Mouse (Mus musculus) liver, embryonic 12.5 days (tissue): ENCODE data around the gene 6030468B19Rik. TPM values are rescaled to one million over a fixed set of nuclear protein-coding genes. Genes with fewer than 3 reads are reported as not detected.

Experiments used
- ATAC-seq: fragments of 200-750 bp; cut with Nextera tagmentation; 2 replicates; pipeline ENCODE4 v1.8.0; 2017; ENCODE audit warnings: moderate number of reproducible peaks, mild to moderate bottlenecking, moderate library complexity
- H3K27ac ChIP-seq: fragments of 300-500 bp; sonication (generic); 2 replicates; pipeline ENCODE4 v1.5.1; 2016; ENCODE audit warnings: mild to moderate bottlenecking
- H3K27me3 ChIP-seq: fragments of 300-500 bp; sonication (generic); replicated peaks from 2 replicates; pipeline ENCODE4 v1.6.1; 2016; ENCODE audit warnings: mild to moderate bottlenecking, moderate library complexity
- H3K36me3 ChIP-seq: fragments of 300-500 bp; sonication (generic); 2 replicates; pipeline ENCODE4 v1.6.1; 2016; ENCODE audit warnings: mild to moderate bottlenecking, moderate library complexity
- H3K4me1 ChIP-seq: fragments of 300-500 bp; sonication (generic); 2 replicates; pipeline ENCODE4 v1.6.1; 2016
- H3K4me2 ChIP-seq: fragments of 300-500 bp; sonication (generic); 2 replicates; pipeline ENCODE4 v1.6.1; 2016; ENCODE audit warnings: mild to moderate bottlenecking, moderate library complexity
- H3K4me3 ChIP-seq: fragments of 300-500 bp; sonication (generic); 2 replicates; pipeline ENCODE4 v1.5.1; 2016; ENCODE audit warnings: mild to moderate bottlenecking, moderate library complexity
- H3K9ac ChIP-seq: fragments of 300-500 bp; sonication (generic); 2 replicates; pipeline ENCODE4 v1.6.1; 2016; ENCODE audit warnings: mild to moderate bottlenecking, moderate library complexity
- H3K9me3 ChIP-seq: fragments of 300-500 bp; sonication (generic); replicated peaks from 2 replicates; pipeline ENCODE4 v1.6.1; 2016; ENCODE audit warnings: mild to moderate bottlenecking, moderate library complexity
- WGBS: fragments of 180-500 bp; shearing (Covaris S2); methylation state at CpG from one replicate; pipeline ENCODE4 v1.1.7; 2016; ENCODE audit not compliant: insufficient replicate concordance; 5-methylcytosine and 5-hydroxymethylcytosine counted together
- polyA plus RNA-seq: library from polyadenylated mRNA; unstranded; fragments of >200 nt; fragmentation: Nextera tagmentation; extraction: Ambion mirVana; gene quantifications from 2 replicates; pipeline ENCODE4 v1.2.1, GENCODE M21; 2016

Gene 6030468B19Rik
- 97.6 and 97.7 TPM in 2 replicates for polyA plus RNA-seq

DNA sequence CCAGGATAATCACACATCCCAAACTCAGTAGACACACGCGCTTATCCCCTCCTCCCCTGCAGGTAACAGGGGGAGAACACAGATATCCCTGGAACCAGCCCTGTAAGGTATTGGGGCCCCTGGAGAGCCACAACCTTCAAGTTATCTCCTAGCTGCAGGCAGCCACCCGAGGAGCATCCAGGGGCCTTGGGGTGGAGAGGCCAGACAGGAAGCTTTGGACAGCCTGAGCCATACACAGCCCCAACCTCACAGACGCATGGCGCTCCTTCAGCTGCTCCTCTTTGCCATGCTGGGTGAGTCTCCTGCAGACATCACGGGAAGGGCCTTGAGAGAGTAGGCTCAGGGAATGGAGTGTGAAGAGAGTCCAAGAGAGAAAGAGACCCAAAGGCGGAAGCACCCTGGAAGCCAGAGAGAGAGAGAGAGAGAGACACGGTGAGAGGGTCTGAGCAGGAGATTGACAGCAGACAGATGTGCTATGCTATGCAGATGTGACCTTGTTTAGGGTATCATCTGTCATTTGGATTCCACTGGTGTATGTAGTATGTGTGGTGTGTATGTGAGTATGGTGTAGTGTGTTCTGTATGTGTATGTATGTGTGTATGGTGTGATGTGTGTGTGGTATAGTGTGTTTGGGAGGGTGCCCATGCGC lies at the start of gene 6030468B19Rik:
6030468B19Rik (plus strand) TSS at position 150 of the 649 bp plus-strand sequence.
- ATAC-seq: peak; percentile 94
- Histone ChIP-seq H3K36me3 (peaks cover 46% of the 10 kb centered on the region), H3K4me3 (peak within 1 kb of the TSS; percentile 81), H3K27me3 (no peaks in the 10 kb centered on the region), H3K9me3 (no peaks in the 10 kb centered on the region), H3K27ac (peak within 1 kb of the TSS; percentile 95), H3K4me2 (peak within 1 kb of the TSS; percentile 84), H3K4me1 (peaks cover 98% of the 10 kb centered on the region), H3K9ac (peak within 1 kb of the TSS; percentile 91)
- WGBS: 6% methylated on average over 9 of the region's 9 CpGs

DNA sequence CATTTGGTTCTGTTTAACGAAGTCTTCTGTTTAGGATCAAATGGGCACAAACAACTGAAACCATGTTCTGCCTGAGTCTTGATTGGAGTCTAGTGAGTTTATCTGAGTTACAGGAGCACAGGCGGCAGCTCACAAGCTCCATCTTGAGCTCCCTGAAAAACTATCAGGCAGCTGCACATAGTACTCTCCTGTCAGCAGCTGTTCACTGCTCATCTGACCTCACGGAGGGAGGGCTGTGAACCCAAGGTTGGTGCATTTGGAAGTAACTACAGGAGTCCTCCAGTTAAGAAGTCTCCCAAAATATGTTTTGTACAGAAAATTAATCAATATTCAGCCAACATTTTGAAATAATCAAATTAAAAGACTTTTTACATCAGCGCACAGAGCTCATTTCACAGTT lies 48.8 kb upstream of the 6030468B19Rik start:
- no peak for ATAC-seq
- H3K9me3 ChIP-seq: no peaks in the 10 kb centered on the region
- no peak overlapping the region for H3K4me3 ChIP-seq
- no peak overlapping the region for H3K4me2 ChIP-seq
- H3K4me1 ChIP-seq: peaks cover under 1% of the 10 kb centered on the region
- 75% methylated on average over 4 of the region's 4 CpGs for WGBS
- H3K9ac ChIP-seq: no peak overlapping the region
- H3K27ac ChIP-seq: no peak overlapping the region
- H3K36me3 ChIP-seq: peaks cover 96% of the 10 kb centered on the region
- no peaks in the 10 kb centered on the region for H3K27me3 ChIP-seq

DNA sequence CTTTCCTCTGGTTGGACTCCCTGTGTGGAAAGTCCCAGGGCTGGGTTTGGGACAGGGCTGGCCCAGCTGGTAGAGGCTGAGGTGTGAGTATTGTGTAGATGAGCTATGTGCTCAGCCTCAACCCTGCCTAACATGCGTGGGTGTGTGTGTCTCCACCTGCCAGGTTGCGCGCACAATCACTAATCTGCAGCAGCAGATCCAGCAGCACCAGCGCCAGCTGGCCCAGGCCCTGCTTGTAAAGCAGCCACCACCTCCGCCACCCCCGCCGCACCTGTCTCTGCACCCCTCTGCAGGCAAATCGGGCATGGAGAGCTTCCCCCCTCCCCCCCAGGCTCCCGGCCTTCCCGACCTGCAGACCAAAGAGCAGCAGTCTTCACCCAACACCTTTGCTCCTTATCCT lies 48.0 kb upstream of the 6030468B19Rik start:
- no peak overlapping the region for H3K4me2 ChIP-seq
- H3K27ac ChIP-seq: no peak overlapping the region
- H3K36me3 ChIP-seq: peaks cover 97% of the 10 kb centered on the region
- H3K4me1 ChIP-seq: no peaks in the 10 kb centered on the region
- no peaks in the 10 kb centered on the region for H3K27me3 ChIP-seq
- H3K9me3 ChIP-seq: no peaks in the 10 kb centered on the region
- H3K4me3 ChIP-seq: no peak overlapping the region
- no peak overlapping the region for H3K9ac ChIP-seq
- 86% methylated on average over 10 of the region's 10 CpGs for WGBS
- no peak for ATAC-seq

DNA sequence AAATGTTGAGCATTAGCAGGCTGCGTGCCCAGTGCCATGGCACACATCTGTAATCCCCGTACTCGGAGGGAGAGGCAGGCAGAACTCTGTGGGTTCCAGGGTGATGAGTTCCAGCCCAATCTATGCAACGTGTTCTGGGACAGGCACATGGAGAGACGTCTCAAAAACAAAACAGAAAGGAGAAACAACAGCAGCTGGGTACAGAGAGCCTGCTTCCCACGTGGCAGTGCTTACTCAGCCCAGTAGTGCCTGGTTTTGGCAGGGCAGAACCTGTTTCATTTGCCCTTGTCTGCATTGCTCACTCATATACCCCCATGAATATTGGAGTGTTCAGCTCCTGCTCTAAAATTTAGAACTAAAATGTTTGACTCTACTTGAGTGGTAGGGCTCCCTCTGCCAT lies 45.9 kb upstream of the 6030468B19Rik start:
- no peak for ATAC-seq
- Histone ChIP-seq H3K9ac (no peak overlapping the region), H3K4me3 (no peak overlapping the region), H3K9me3 (no peaks in the 10 kb centered on the region), H3K36me3 (peaks cover 97% of the 10 kb centered on the region), H3K4me2 (no peak overlapping the region), H3K27me3 (no peaks in the 10 kb centered on the region), H3K4me1 (no peaks in the 10 kb centered on the region), H3K27ac (no peak overlapping the region)
- 81% methylated on average over 6 of the region's 6 CpGs for WGBS

DNA sequence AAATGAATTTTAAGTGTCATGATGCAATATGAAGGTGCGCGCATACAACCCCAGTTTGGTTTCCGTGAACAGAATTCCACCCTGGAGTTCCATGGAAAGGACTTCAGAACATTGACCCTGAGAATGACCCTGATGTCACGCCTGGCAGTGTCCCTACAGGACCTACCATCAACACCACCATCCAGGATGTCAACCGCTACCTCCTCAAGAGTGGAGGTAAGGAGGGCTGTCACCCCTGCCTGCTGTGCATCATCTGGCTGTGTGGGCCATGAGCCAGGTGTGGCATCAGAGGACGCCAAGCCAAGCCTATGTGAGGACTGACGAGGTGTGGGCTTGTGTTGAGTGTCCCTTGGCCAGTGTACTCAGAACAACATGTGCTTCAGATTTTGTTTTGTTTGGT lies 41.6 kb upstream of the 6030468B19Rik start:
- no peaks in the 10 kb centered on the region for H3K9me3 ChIP-seq
- H3K4me2 ChIP-seq: no peak overlapping the region
- H3K27me3 ChIP-seq: no peaks in the 10 kb centered on the region
- WGBS: 91% methylated on average over 7 of the region's 7 CpGs
- no peak overlapping the region for H3K27ac ChIP-seq
- no peak for ATAC-seq
- no peaks in the 10 kb centered on the region for H3K4me1 ChIP-seq
- no peak overlapping the region for H3K9ac ChIP-seq
- no peak overlapping the region for H3K4me3 ChIP-seq
- H3K36me3 ChIP-seq: peaks cover 98% of the 10 kb centered on the region

DNA sequence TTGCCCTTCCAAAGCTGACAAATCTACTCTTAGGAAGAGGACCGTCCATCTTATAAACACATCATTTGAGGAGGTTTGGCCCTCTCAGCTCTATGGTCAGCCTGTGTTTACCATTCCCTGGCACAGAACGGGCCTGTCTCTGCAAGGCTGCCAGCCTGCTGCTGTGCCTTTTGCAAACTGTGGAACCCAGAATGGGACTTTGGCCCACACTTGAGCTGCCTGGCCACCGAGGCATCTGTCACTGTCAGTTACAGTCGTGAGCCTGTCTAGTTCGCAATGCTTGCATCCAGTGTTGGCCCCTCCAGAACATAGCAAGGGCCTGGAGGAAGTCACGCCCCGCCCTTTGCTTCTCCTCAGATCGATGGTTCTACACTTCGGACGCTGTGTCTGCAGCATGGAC lies 38.2 kb upstream of the 6030468B19Rik start:
- no peaks in the 10 kb centered on the region for H3K4me1 ChIP-seq
- no peaks in the 10 kb centered on the region for H3K27me3 ChIP-seq
- peaks cover 91% of the 10 kb centered on the region for H3K36me3 ChIP-seq
- no peaks in the 10 kb centered on the region for H3K9me3 ChIP-seq
- WGBS: 84% methylated on average over 10 of the region's 10 CpGs
- ATAC-seq: no peak
- H3K9ac ChIP-seq: no peak overlapping the region
- no peak overlapping the region for H3K4me2 ChIP-seq
- no peak overlapping the region for H3K27ac ChIP-seq
- H3K4me3 ChIP-seq: no peak overlapping the region

DNA sequence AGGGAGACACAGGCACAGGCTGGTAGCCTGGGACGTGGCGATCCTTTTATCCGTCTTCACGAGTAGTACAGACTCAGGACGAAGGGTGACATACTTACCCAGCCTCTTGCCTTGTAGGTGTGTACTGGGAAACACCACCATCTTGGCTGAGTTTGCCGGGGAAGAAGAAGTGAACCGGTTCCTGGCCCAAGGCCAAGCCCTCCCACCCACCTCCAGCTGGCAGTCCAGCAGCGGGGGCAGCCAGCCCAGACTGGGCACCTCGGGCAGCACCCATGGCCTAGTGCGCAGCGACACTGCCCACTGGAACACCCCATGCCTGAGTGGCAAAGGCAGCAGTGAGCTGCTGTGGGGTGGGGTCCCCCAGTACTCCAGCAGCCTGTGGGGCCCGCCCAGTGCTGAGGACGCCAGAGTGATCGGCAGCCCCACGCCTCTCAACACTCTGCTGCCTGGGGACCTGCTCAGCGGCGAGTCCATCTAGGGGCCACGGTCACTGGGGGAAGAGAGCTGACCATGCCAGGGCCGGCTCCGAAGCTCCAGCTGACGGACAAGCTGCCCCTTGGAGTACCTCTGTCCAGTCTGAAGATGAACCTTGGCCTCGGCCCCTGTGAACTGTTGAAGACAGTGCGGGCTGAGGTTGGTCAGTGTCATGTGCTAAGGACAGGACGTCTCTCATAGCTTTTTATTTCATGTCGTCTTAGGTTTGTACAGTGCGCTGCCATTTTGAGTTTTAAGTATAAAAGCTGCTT lies 36.9 kb upstream of the 6030468B19Rik start:
- no peak overlapping the region for H3K4me2 ChIP-seq
- H3K9me3 ChIP-seq: no peaks in the 10 kb centered on the region
- H3K9ac ChIP-seq: no peak overlapping the region
- no peaks in the 10 kb centered on the region for H3K4me1 ChIP-seq
- no peak overlapping the region for H3K4me3 ChIP-seq
- H3K27ac ChIP-seq: no peak overlapping the region
- 94% methylated on average over 26 of the region's 26 CpGs for WGBS
- no peaks in the 10 kb centered on the region for H3K27me3 ChIP-seq
- no peak for ATAC-seq
- peaks cover 91% of the 10 kb centered on the region for H3K36me3 ChIP-seq

DNA sequence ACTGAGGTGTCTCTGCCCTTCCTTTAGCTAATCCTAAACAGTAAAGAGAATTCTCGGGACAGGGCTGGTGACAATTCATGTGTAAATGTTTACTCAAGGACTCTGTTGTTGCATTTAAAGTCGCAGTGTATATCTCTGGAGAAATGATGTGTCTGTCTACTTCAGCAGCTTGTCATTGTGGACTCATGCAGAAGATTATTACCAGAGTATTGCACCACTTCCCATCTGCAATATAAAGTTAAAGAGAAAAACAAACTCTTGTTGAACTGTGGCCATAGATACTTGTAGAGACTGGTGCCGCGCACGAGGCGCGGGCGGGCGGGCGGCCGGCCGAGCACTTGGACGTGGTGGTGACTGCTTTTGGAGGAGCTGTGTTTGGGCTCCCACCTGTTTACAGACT lies 35.7 kb upstream of the 6030468B19Rik start:
- Histone ChIP-seq H3K9ac (no peak overlapping the region), H3K27me3 (no peaks in the 10 kb centered on the region), H3K4me1 (no peaks in the 10 kb centered on the region), H3K4me3 (no peak overlapping the region), H3K36me3 (peaks cover 91% of the 10 kb centered on the region), H3K9me3 (no peaks in the 10 kb centered on the region), H3K4me2 (no peak overlapping the region), H3K27ac (no peak overlapping the region)
- 90% methylated on average over 13 of the region's 13 CpGs for WGBS
- no peak for ATAC-seq

DNA sequence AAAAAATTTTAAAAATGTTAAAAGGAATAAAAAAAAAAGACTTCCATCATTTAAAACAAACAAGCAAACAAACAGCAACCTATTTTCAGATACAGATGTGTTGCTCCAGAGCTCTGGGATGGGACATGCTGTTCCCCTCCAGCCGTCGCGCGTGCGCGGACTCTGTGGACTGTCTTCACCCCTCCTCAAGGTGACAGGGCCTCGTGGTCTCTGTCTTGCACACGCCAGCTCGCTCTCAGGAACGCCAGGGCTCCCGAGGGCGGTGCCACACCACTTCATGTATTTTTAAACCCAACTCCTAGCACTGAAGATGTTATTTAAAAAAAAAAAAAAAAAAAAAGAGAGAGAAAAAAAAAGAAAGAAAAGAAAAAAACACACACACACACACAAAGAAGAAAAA lies 35.2 kb upstream of the 6030468B19Rik start:
- WGBS: 80% methylated on average over 12 of the region's 12 CpGs
- ATAC-seq: no peak
- H3K9ac ChIP-seq: no peak overlapping the region
- H3K4me1 ChIP-seq: no peaks in the 10 kb centered on the region
- no peak overlapping the region for H3K4me3 ChIP-seq
- no peak overlapping the region for H3K27ac ChIP-seq
- H3K36me3 ChIP-seq: peaks cover 91% of the 10 kb centered on the region
- no peaks in the 10 kb centered on the region for H3K9me3 ChIP-seq
- no peak overlapping the region for H3K4me2 ChIP-seq
- no peaks in the 10 kb centered on the region for H3K27me3 ChIP-seq

DNA sequence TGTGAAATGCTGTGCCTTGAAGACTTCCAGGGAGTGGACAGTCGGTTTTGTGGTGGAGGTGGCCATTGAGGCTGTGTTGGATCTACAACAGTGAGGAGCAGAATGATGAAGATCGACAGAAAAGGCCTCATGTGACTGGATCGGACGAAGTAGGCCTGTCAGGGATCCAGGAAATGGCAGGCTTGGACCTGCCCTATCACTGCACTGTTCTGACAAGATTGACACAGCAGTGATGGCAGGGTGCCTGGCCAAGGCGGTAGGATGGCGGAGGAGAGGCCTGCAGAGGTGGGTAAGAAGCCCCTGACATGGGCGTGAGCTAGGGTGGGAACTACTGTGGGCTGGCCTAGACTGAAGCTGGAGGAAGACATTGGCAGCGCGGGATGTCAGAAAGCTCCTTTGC lies 33.1 kb upstream of the 6030468B19Rik start:
- Histone ChIP-seq H3K4me1 (peaks cover 7% of the 10 kb centered on the region; the same call in 1 of the 2 replicates), H3K4me2 (no peak overlapping the region), H3K9me3 (no peaks in the 10 kb centered on the region), H3K27ac (no peak overlapping the region), H3K27me3 (no peaks in the 10 kb centered on the region), H3K9ac (no peak overlapping the region), H3K4me3 (no peak overlapping the region), H3K36me3 (peaks cover 91% of the 10 kb centered on the region)
- 0 out of 2 replicates have a peak, but pooled peaks have one; percentile 8 for ATAC-seq
- 85% methylated on average over 9 of the region's 9 CpGs for WGBS

DNA sequence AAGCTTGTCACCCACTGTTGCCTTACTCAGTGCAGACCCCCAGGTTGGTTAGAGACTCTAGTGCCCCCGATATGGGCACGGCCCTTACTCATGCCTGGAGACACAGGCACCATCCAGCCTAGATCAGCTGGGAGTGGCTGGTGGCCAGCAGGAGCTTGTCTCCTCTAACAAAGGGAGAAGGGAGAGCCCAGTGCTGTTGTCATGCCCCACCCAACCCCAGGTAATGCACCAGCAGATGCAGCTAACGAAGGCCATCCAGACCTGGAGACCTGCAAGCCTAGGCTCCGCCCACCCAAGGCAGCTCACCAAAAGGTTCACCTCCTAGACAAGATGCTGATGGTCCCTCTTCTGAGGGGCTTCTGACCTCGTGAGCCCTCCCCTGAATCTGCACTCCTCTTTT lies 32.1 kb upstream of the 6030468B19Rik start:
- Histone ChIP-seq H3K27ac (no peak overlapping the region), H3K4me3 (no peak overlapping the region), H3K9me3 (no peaks in the 10 kb centered on the region), H3K27me3 (no peaks in the 10 kb centered on the region), H3K36me3 (peaks cover 91% of the 10 kb centered on the region), H3K4me2 (no peak overlapping the region), H3K9ac (no peak overlapping the region), H3K4me1 (peaks cover 8% of the 10 kb centered on the region; the same call in 1 of the 2 replicates)
- 86% methylated on average over 5 of the region's 5 CpGs for WGBS
- ATAC-seq: peak; percentile 16; the same call in 1 of the 2 replicates

DNA sequence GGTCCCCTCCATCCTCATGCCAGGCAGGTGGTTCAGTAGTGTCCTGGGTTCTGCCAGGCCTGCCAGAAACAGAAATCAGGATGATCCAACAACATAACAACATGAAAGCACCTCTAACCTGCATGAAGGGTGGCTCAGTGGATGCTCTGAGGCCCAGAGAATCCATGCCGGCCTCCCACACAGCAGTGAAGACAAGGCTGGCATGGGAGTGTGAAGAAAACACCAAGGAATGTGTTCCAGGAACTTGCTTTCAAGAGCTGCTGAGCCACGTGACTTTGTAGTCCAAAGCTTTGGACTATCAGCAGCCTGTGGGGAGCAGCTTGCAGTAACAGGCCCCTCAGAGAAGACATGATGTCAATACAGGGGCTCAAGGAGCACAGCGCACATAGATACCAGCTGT lies 31.2 kb upstream of the 6030468B19Rik start:
- Histone ChIP-seq H3K9ac (no peak overlapping the region), H3K36me3 (peaks cover 91% of the 10 kb centered on the region), H3K4me1 (peaks cover 8% of the 10 kb centered on the region; the same call in 1 of the 2 replicates), H3K4me3 (no peak overlapping the region), H3K27ac (no peak overlapping the region), H3K4me2 (no peak overlapping the region), H3K9me3 (no peaks in the 10 kb centered on the region), H3K27me3 (no peaks in the 10 kb centered on the region)
- WGBS: 88% methylated on average over 3 of the region's 3 CpGs
- no peak for ATAC-seq
